Mouse (Mus musculus) stomach, embryonic 16.5 days (tissue): ENCODE data around the gene Akt3. TPM values are rescaled to one million over a fixed set of nuclear protein-coding genes. Genes with fewer than 3 reads are reported as not detected.

Experiments used
- ATAC-seq: fragments of 200-750 bp; cut with Nextera tagmentation; 2 replicates; pipeline ENCODE4 v1.8.0; 2017; ENCODE audit warnings: moderate number of reproducible peaks, moderate TSS enrichment; ENCODE audit not compliant: insufficient read depth, low FRiP score
- H3K27ac ChIP-seq: fragments of 300-500 bp; sonication (generic); 2 replicates; pipeline ENCODE4 v1.5.1; 2014; ENCODE audit warnings: low read length
- H3K27me3 ChIP-seq: fragments of 300-500 bp; sonication (generic); 2 replicates; pipeline ENCODE4 v1.6.1; 2014; ENCODE audit warnings: low read length, control low read depth, mixed read lengths; ENCODE audit not compliant: control insufficient read depth, insufficient read depth
- H3K36me3 ChIP-seq: fragments of 300-500 bp; sonication (generic); 2 replicates; pipeline ENCODE4 v1.6.1; 2014; ENCODE audit warnings: low read length; ENCODE audit not compliant: control insufficient read depth, insufficient read depth
- H3K4me1 ChIP-seq: fragments of 300-500 bp; sonication (generic); 2 replicates; pipeline ENCODE4 v1.6.1; 2014; ENCODE audit warnings: low read length, control low read depth, mixed read lengths; ENCODE audit not compliant: control insufficient read depth, insufficient read depth
- H3K4me2 ChIP-seq: fragments of 300-500 bp; sonication (generic); 2 replicates; pipeline ENCODE4 v1.6.1; 2014; ENCODE audit warnings: low read depth, low read length, mixed read lengths
- H3K4me3 ChIP-seq: fragments of 300-500 bp; sonication (generic); replicated peaks from 2 replicates; pipeline ENCODE4 v1.5.1; 2014; ENCODE audit warnings: mild to moderate bottlenecking, low read length
- H3K9ac ChIP-seq: fragments of 300-500 bp; sonication (generic); 2 replicates; pipeline ENCODE4 v1.6.1; 2014; ENCODE audit warnings: low read length
- H3K9me3 ChIP-seq: fragments of 300-500 bp; sonication (generic); replicated peaks from 2 replicates; pipeline ENCODE4 v1.6.1; 2016; ENCODE audit warnings: low read length, control low read depth; ENCODE audit not compliant: control insufficient read depth
- WGBS: fragments of 180-500 bp; shearing (Covaris S2); extraction: QIAGEN DNeasy Blood & Tissue Kit; methylation state at CpG from one replicate; pipeline ENCODE4 v1.1.7; 2014; 5-methylcytosine and 5-hydroxymethylcytosine counted together
- polyA plus RNA-seq: library from polyadenylated mRNA; unstranded; fragments of >200 nt; fragmentation: Nextera tagmentation; extraction: Ambion mirVana; gene quantifications from 2 replicates; pipeline ENCODE4 v1.2.1, GENCODE M21; 2015

Gene Akt3
- polyA plus RNA-seq, 1 experiment from 2014 or later, result 4.4 TPM

DNA sequence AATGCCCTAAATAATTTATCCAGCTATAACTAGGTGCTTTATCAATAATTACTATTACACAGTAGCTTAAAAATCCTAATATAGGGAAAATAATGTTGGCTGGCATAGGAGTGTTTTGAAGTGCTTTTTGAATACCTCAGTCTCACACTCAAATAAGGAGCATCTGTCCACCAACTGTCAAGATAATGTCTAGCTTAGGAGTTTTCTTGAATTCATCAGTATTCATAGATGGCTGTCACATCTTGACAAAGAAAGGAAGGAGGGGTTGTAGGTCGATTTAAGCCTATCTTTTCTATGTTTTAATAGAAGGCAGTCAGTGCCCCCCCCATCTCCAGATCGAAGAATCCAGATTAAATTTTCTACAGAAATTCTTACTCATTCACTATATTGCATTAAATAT, 92.7 kb downstream of the Akt3 start:
- no peak for ATAC-seq
- H3K9ac ChIP-seq, result no peak overlapping the region
- no peaks in the 10 kb centered on the region for H3K27me3 ChIP-seq
- H3K4me3 ChIP-seq, result no peak overlapping the region
- no peaks in the 10 kb centered on the region for H3K36me3 ChIP-seq
- H3K4me2 ChIP-seq, result no peak overlapping the region
- 78% methylated on average over 2 of the region's 2 CpGs for whole genome bisulfite sequencing
- no peak overlapping the region for H3K27ac ChIP-seq
- no peaks in the 10 kb centered on the region for H3K9me3 ChIP-seq
- no peaks in the 10 kb centered on the region for H3K4me1 ChIP-seq

DNA sequence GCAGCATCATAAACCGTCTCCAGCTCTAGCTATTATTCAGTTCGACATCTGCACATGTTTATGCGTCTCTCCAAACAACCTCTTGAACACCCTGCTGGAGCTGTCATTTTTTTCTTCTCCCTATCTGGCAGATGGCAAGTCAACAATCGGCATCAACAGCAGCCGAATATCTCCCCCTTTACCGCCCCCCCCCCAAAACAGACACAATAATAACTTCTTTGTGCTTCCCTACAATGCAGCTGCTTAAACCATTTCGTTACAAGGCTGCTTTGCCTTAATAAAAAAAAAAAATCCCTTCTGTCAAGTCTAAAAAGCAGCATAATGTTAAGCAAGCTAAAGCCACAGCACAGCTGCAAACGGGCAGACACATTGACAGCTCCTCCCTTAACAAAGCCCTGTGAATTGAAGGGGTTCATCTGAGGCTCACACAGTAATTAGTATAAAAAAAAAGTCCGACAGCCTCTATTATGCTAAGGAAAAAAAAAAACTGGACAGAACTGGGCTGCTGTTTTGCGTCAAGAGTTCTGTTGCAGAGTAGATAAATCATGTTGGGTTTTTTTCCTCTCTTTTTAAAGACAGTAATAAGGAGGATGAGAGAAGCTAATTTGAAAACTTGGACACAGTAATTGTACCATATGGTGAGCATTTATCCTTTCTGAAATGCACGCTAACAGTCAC, 107.5 kb downstream of the Akt3 start:
- WGBS, result 24% methylated on average over 11 of the region's 11 CpGs
- Histone ChIP-seq H3K27me3 (no peaks in the 10 kb centered on the region), H3K4me2 (peak overlapping the region; percentile 38; the same call in 1 of the 2 replicates), H3K36me3 (no peaks in the 10 kb centered on the region), H3K4me1 (no peaks in the 10 kb centered on the region), H3K9me3 (no peaks in the 10 kb centered on the region), H3K9ac (no peak overlapping the region), H3K27ac (peak overlapping the region; percentile 10), H3K4me3 (no peak overlapping the region)
- ATAC-seq, result peak; percentile 87

DNA sequence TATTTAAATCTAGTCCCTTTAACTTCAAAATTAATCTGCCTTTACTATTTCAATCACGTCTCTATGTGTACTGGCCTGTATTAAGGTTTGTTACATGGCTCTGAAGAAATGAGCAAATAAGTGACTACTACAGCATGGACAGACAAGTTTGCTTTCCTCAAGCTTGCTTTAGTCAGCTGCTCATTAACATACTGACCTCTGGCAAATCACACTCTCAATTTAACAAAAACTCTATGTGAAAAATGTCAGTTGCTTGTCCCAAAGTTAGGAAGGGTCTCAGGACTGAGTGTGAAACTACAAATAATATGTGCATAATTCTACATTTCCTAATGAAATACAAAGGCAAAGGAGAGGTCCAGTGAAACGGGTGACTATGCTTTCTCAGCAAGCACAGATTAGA, 109.3 kb downstream of the Akt3 start:
- H3K4me3 ChIP-seq, result no peak overlapping the region
- H3K27me3 ChIP-seq, result no peaks in the 10 kb centered on the region
- H3K4me1 ChIP-seq, result no peaks in the 10 kb centered on the region
- no peak for ATAC-seq
- no peaks in the 10 kb centered on the region for H3K36me3 ChIP-seq
- H3K9ac ChIP-seq, result no peak overlapping the region
- H3K27ac ChIP-seq, result no peak overlapping the region
- H3K9me3 ChIP-seq, result no peaks in the 10 kb centered on the region
- H3K4me2 ChIP-seq, result no peak overlapping the region
- 59% methylated on average over 2 of the region's 2 CpGs for whole genome bisulfite sequencing

- no peak overlapping the region for H3K9ac ChIP-seq
- H3K36me3 ChIP-seq, result no peaks in the 10 kb centered on the region
- no peak overlapping the region for H3K4me2 ChIP-seq
- H3K4me3 ChIP-seq, result no peak overlapping the region
- H3K27me3 ChIP-seq, result no peaks in the 10 kb centered on the region
- no peak overlapping the region for H3K27ac ChIP-seq
- no peaks in the 10 kb centered on the region for H3K4me1 ChIP-seq
- 82% methylated on average over 2 of the region's 2 CpGs for WGBS
- no peak for ATAC-seq
- H3K9me3 ChIP-seq, result no peaks in the 10 kb centered on the region
Measured at GRCm38 (mm10) chr1:177141468-177141867, 116.5 kb downstream of the Akt3 start.

DNA sequence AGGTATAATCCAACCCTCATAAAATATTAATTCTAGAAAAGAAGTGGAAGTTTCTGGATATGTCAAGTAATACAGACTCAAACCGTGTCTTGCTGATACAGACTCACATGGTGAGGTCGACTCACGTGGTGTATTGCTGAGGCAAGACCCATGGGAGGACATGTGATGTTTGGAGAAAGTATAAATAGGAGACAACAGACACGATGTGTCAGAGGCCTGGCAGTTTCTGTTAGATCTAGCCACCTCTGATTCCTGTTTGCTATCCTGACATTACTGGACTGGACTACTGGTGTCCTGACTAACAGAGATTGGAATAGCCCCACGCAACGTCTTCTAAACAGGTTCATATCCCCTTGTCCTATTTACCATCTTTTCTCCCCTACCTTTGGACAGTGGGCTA, 118.4 kb downstream of the Akt3 start:
- Histone ChIP-seq H3K27ac (no peak overlapping the region), H3K4me2 (no peak overlapping the region), H3K9me3 (no peaks in the 10 kb centered on the region), H3K36me3 (no peaks in the 10 kb centered on the region), H3K27me3 (no peaks in the 10 kb centered on the region), H3K9ac (no peak overlapping the region), H3K4me1 (no peaks in the 10 kb centered on the region), H3K4me3 (no peak overlapping the region)
- ATAC-seq, result no peak
- 75% methylated on average over 6 of the region's 6 CpGs for WGBS

- Histone ChIP-seq H3K36me3 (no peaks in the 10 kb centered on the region), H3K27ac (no peak overlapping the region), H3K4me3 (no peak overlapping the region), H3K4me2 (no peak overlapping the region), H3K9ac (no peak overlapping the region), H3K4me1 (no peaks in the 10 kb centered on the region), H3K9me3 (no peaks in the 10 kb centered on the region), H3K27me3 (no peaks in the 10 kb centered on the region)
- no peak for ATAC-seq
- WGBS, result 69% methylated on average over 2 of the region's 2 CpGs
Measured at GRCm38 (mm10) chr1:177131458-177131857, 126.5 kb downstream of the Akt3 start.

DNA sequence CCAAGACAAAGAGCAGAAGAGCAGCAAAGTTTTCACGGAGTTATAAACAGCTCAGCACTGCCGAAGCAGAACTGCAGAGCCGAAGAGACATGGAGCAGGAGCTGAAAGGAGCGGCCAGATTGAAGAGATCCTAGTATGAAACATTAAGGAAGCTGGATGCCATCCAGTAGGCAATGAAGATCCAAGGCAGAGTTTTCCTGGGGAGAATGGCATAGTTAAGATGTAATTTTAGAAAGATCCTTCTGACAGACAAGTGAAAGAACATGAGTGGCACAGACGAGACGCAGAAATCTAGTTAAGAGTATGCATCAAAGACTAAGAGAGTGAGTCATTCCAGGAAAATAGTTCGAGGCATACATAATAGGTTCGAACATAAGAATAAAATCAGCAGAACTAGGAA, 131.3 kb downstream of the Akt3 start:
- no peak overlapping the region for H3K27ac ChIP-seq
- 64% methylated on average over 8 of the region's 8 CpGs for WGBS
- no peaks in the 10 kb centered on the region for H3K9me3 ChIP-seq
- no peak overlapping the region for H3K9ac ChIP-seq
- no peak overlapping the region for H3K4me3 ChIP-seq
- no peak overlapping the region for H3K4me2 ChIP-seq
- H3K4me1 ChIP-seq, result no peaks in the 10 kb centered on the region
- H3K36me3 ChIP-seq, result no peaks in the 10 kb centered on the region
- no peaks in the 10 kb centered on the region for H3K27me3 ChIP-seq
- no peak for ATAC-seq

DNA sequence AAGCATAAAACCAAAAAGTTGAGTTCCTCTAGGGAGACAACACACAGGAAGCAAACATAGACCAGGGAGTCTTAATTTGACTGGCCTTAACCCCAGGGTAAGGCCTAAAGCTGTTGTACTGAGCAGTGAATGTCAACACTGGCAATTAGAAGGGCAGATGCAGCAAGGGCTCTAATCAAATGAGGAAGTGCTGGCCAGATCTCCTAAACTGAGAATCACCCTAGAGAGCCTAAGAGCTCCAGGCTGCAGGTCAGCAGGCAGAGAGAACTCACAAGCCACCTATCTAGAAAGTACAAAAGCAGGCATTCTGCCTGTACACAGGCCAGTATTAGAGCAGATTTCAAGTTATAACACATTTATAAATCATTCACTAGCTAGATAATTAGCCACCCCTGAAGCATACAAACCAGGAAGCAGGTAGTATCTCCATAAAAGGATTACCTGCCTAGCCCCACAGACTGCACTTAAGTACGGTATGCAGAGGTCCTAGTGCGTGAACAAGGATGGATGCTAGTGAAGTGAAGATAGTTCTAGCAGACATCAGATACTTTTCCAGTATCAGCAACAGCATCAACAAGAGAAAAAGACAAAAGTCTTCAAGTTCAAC, 147.2 kb downstream of the Akt3 start:
- Histone ChIP-seq H3K9ac (no peak overlapping the region), H3K4me2 (no peak overlapping the region), H3K36me3 (no peaks in the 10 kb centered on the region), H3K27me3 (no peaks in the 10 kb centered on the region), H3K4me3 (no peak overlapping the region), H3K27ac (no peak overlapping the region), H3K4me1 (peaks cover 3% of the 10 kb centered on the region), H3K9me3 (no peaks in the 10 kb centered on the region)
- ATAC-seq, result no peak
- WGBS, result 79% methylated on average over 2 of the region's 2 CpGs

DNA sequence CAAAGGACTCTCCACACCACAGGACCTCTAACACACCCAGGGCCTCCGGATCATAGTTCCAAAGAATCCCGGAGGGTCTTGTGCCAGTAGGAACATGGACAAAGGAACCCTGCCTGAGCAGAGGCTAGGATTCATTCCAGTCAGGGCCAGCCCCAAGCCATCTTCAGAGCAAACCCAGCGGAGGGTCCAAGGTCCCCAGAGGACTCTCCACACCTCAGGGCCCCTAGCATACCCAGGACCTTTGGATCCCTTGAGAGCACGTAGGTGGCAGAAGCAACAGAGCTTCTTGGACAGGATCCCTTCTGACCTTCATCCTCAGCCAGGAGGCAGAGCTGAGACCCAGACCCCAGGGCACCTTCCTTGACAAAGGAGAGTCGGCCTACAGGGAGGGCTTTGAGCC, 167.5 kb downstream of the Akt3 start:
- Histone ChIP-seq H3K4me2 (no peak overlapping the region), H3K9me3 (no peaks in the 10 kb centered on the region), H3K27ac (no peak overlapping the region), H3K36me3 (no peaks in the 10 kb centered on the region), H3K4me1 (no peaks in the 10 kb centered on the region), H3K4me3 (no peak overlapping the region), H3K27me3 (no peaks in the 10 kb centered on the region), H3K9ac (no peak overlapping the region)
- 96% methylated on average over 5 of the region's 5 CpGs for WGBS
- no peak for ATAC-seq
